Mouse (Mus musculus): ENCODE results near the gene Colgalt2.
"Not testable (repeated sequence)": the region's sequence is repeated elsewhere in the genome, so short reads cannot be mapped to it uniquely, and the experiment has no call there.

Colgalt2 gene

DNA sequence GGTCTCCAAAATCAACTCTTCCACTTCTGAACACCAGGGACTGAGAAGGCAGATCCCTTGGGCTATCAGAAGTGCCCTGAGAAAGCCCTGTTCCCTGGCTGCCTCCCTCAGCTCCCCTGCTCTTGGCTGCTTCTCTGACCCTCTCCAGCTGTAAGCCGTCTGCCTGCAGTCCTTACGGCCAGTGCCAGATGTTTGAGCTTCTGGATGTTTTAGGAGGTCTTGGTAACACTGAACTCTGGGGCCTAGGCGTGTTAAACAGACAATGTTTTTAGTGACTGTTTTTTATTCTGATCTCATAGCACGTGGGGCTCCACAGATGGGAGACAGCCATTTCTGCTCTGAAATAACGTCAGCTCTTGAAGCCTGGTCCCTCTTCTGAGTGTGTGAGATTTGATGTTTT is 18.0 kb downstream of the Colgalt2 start:
- no peak for DNase-seq

GRCm38 (mm10) chr1:152422295-152422694 is 22.7 kb downstream of the Colgalt2 start:
- DNase-seq = no peak

GRCm38 (mm10) chr1:152423052-152423451 is 23.4 kb downstream of the Colgalt2 start:
- no peak for DNase-seq

- DNase-seq = no peak
These were observed 28.4 kb downstream of the Colgalt2 start for GRCm38 (mm10) chr1:152427912-152428581.

DNA sequence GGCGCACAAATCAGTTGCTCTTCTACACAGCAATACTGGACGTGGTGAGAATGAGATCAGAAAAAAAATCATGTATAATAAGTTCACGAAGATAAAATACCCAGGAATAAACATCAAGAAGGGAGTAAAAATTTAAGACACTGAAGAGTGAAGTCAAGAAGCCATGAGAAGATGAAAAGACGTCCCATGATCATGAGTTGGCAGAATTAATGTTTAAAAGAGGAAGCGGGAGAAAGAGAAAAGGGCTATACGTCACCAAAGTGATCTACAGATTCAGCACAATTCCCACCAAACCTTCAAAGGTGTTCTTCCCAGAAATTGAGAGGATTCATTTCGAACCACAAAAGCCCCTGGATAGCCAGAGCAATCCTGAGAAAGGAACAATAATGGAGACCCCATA is 30.2 kb downstream of the Colgalt2 start:
- DNase-seq = no peak

GRCm38 (mm10) chr1:152434166-152434565 is 34.5 kb downstream of the Colgalt2 start:
- DNase-seq = no peak

DNA sequence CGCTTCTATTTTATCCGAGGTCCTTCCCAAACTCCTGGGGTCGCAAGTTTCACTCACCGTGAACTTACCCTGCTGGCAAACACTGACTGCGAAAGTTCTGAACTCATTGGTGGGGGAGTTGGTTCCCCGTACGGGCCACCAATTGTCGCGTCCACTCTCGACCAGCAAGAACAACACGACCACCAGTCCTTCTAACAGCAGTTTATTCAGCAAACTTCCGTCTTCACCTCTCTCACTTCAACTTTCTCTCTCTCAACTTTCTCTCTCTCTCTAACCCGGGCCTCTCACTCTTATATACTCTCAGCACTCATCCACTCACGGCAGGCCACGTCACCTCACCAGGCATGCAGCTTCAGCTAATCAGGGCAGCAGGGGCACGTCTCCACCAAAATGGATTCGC is 37.9 kb downstream of the Colgalt2 start:
- not testable (repeated sequence) for DNase-seq

DNA sequence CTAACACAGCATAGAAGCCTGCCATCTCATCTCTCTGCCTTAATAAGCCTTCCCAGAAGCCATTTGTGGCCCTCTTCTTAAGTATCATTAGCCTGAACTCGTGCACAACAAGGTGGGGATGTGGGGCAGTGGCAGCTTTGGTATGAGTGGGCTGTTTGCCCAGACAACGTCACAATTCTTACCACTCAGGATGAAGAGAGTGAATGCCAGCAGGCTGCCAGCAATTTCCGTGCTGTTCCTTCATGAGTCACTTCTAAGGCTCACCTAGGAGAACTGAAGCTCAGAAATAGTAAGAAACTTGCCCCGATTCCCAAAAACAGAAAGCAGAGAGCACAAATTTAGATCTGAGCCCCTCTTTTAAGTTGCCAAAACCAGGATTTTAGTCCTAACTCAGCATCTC is 39.8 kb downstream of the Colgalt2 start:
- no peak for DNase-seq

GRCm38 (mm10) chr1:152439874-152440273 is 40.2 kb downstream of the Colgalt2 start:
- DNase-seq = no peak

DNA sequence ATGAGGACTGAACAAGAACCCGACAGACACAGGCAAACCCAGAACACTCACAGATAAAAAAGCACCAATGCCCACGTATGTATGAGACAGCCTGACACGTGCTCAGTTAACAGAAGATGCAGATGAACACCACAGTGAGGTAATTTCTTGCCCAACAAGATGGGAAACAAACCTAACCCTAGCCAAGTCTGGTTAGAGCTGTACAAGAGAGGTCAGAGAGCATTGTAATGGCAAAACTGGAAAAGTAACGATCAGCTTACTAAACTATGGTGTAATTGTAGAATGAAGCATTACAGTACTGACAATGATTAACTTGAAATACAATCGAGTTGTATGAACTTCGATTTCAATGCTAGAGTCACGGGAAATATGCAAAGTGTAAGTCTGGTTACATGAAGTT is 45.0 kb downstream of the Colgalt2 start:
- no peak for DNase-seq

DNA sequence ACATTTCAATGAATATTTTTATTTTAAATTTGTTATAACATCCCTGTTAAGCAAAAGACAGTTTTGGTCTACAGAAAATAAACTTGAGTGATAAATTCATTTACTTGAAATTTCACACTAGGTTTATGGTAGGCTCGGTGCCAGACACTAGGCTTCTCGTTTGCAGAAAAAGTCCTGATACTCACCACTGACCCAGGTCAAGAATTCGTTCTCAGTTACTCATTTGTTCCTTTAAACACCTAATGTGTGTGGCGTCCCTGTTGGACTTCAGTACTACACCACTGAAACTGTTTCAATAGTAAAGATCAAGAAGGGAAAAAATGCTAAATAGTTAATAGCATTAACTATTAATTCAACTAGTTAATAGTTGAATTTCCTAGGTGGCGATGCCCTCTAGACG is 46.3 kb downstream of the Colgalt2 start:
- DNase-seq = no peak

DNA sequence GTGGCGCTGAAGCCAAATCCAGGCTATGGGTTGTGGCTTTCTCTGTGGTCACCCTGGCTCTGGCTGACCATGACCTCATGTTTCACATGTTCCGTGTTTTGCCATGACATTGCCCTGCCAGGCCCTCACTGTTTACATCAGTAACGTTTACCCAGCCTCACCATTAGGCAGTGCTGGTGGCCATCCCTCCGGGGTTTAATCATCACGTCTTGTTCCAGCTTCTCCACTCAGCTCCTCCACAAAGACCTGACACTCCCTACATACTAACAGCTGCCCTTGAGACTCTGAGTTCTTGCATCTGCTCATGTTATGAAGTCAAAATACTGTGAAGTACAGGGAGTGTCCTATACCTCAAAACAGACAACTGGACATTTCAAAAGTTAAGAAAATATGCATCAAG is 54.9 kb downstream of the Colgalt2 start:
- no peak for DNase-seq

GRCm38 (mm10) chr1:152455275-152456243 is 55.9 kb downstream of the Colgalt2 start:
- DNase-seq = no peak

- no peak for DNase-seq
These were observed 56.6 kb downstream of the Colgalt2 start for GRCm38 (mm10) chr1:152456266-152456665.

- DNase-seq = no peak
These were observed 58.0 kb downstream of the Colgalt2 start for GRCm38 (mm10) chr1:152457596-152457995.

GRCm38 (mm10) chr1:152458996-152459395 is 59.4 kb downstream of the Colgalt2 start:
- no peak for DNase-seq

- no peak for DNase-seq
These were observed 61.3 kb downstream of the Colgalt2 start for GRCm38 (mm10) chr1:152460931-152461330.

DNA sequence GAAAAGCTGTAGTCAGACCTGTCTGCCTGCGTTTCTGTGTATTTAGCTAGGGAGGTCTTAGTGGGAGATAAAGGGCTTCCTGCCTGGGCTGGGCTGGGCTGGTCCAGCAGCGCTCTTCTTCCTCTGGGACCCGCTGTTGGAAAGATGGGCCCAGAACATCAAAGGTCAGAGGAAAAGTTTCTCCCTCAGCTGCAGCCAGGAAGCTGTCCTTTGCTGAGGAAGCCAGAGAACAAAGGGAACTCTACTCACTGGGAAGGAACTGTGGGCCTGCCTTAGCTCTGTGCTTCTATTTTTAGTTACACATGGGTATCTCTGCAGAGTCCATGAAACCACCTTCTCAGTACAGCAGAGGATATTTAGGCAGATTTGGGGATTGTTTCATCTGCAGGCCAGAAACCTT is 62.2 kb downstream of the Colgalt2 start:
- no peak for DNase-seq

DNA sequence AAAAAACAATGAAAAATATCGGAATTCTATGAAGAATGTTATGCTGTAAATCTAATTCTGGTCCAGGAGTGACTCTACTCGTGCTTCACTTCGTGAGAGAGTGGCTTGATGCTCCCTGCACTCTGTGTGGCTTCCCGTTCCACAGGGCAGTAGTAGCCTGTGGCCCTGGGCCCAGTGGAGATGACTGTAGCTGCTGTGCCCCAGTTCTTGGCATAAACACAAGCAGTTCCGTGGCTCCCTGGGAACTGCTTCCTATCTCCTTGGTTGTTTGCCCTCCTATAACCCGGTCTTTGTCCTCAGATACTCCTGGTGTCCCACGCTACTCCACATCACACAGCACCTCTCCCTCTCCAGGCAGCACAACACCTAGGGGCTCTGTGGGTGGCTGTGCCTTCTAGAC is 62.7 kb downstream of the Colgalt2 start:
- DNase-seq = no peak

- no peak for DNase-seq
These were observed 66.7 kb downstream of the Colgalt2 start for GRCm38 (mm10) chr1:152466280-152466679.

GRCm38 (mm10) chr1:152468443-152468842 is 68.8 kb downstream of the Colgalt2 start:
- no peak for DNase-seq

DNA sequence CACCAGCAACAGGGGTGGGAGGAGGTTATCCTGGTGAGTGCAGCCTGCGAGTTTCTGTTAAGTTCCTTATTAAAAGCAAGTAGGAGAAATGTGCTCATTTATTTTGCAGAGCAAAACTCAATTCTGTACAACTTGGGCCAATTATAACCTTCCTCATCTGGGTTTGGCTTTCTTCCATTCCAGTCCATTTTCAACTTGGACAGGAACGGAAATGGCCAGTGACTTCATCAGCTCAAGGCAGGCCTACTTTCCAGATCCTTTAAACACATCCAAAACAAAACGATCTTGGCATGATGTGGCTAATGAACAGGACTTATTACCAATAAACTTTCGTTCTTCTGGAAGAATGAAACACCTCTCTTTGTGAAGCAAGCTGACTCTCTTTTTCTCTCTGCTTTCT is 76.5 kb downstream of the Colgalt2 start:
- DNase-seq = no peak

- DNase-seq = no peak
These were observed 91.2 kb downstream of the Colgalt2 start for GRCm38 (mm10) chr1:152490842-152491241.

DNA sequence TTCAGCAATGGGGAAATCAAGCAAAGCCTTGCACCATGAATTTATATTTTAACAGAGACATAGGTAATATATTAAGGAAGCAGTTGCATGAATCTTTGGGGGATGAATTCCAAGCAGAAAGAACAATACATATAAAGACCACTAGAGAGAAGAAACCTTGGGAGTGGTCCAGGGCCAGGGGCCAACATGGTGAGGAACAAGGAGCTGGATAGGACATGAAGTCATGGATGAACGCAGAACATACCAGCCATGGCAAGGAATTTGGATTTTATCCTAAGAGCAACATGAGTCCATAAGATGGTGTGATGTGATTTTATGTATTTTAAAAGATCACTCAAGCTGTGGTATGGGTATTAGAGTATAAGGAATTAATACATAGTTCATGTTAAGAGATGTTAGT is 92.6 kb downstream of the Colgalt2 start:
- DNase-seq = no peak
